ENCODE assay signal across 17 mouse cellular contexts in genomic region chr12:71983102-71983715, GRCm38 (mm10).
DNase-seq lines count a peak whose midpoint lies in the region; ATAC-seq and TF ChIP-seq lines count a peak whose summit lies in the region.
"Had no signal": no experiment of that assay in that cellular context is flagged by ENCODE, and none has a peak within 500 bp of the region (broad histone marks: within the 10 kb centered on the region; RNA-seq: fewer than 3 reads in every experiment).

No protein-coding gene starts in this region.

- H3K27ac ChIP-seq in heart, embryonic 10.5 days, result peak overlapping the region; percentile 60; the same call in 1 of the 2 replicates
- H3K27ac ChIP-seq in heart, embryonic 12.5 days (ENCODE audit: poor library complexity, severe bottlenecking), result peak overlapping the region; percentile 69
- H3K27ac ChIP-seq in stomach, postnatal 0 days (replicated peaks), result no peak overlapping the region
- H3K27ac ChIP-seq: hindbrain, embryonic 14.5 days; intestine, embryonic 15.5 days; limb, embryonic 10.5 days; midbrain, embryonic 15.5 days had no signal

- H3K4me3 ChIP-seq in heart, embryonic 10.5 days, result no peak overlapping the region
- H3K4me3 ChIP-seq in heart, embryonic 12.5 days, result no peak overlapping the region
- no peak overlapping the region for H3K4me3 ChIP-seq in stomach, postnatal 0 days (ENCODE audit: low read depth, low read length)
- H3K4me3 ChIP-seq: intestine, embryonic 15.5 days; limb, embryonic 10.5 days; midbrain, embryonic 15.5 days had no signal

- DNase-seq in heart, embryonic 10.5 days (ENCODE audit: low spot score), result no peak
- no peak for DNase-seq in heart, adult 9 months (ENCODE audit: low spot score in 2 of 2)
- DNase-seq in urinary bladder, postnatal 14 days (ENCODE audit: low spot score), result peak; percentile 49
- DNase-seq in urinary bladder, postnatal 10 days (ENCODE audit: low spot score), result no peak
- no peak for DNase-seq in stomach, postnatal 0 days (ENCODE audit: low spot score)
- DNase-seq in adrenal gland, postnatal 14 days, result no peak
- DNase-seq: cerebellum, adult 9-11 months; layer of hippocampus, postnatal 36 days; right cerebral cortex, postnatal 25 days; thymus, postnatal 25 days had no signal

- no peak overlapping the region for H3K9ac ChIP-seq in heart, embryonic 12.5 days
- no peak overlapping the region for H3K9ac ChIP-seq in stomach, postnatal 0 days (ENCODE audit: low read length)
- H3K9ac ChIP-seq: hindbrain, embryonic 14.5 days; intestine, embryonic 15.5 days; midbrain, embryonic 15.5 days had no signal

- no peak for TF ChIP-seq EP300 in stomach, postnatal 0 days (optimal IDR thresholded peaks at IDR 0.05)

- peaks cover 56% of the 10 kb centered on the region for H3K4me1 ChIP-seq in heart, embryonic 10.5 days
- H3K4me1 ChIP-seq in heart, embryonic 12.5 days (replicated peaks), result peaks cover 62% of the 10 kb centered on the region
- no peaks in the 10 kb centered on the region for H3K4me1 ChIP-seq in stomach, postnatal 0 days (replicated peaks; ENCODE audit: control insufficient read depth, insufficient read depth)
- H3K4me1 ChIP-seq: intestine, embryonic 15.5 days; midbrain, embryonic 15.5 days had no signal

- no peak for TF ChIP-seq CTCF in stomach, postnatal 0 days (IDR thresholded peaks at IDR 0.05; ENCODE audit: low read depth)

- ATAC-seq in heart, embryonic 12.5 days (ENCODE audit: insufficient number of reproducible peaks, low FRiP score), result peak; percentile 50
- ATAC-seq in stomach, postnatal 0 days (ENCODE audit: low FRiP score, low TSS enrichment), result peak; percentile 65; the same call in 1 of the 2 replicates
- ATAC-seq: intestine, embryonic 15.5 days; midbrain, embryonic 15.5 days had no signal

- H3K9me3 ChIP-seq in heart, embryonic 10.5 days, result no peaks in the 10 kb centered on the region
- H3K9me3 ChIP-seq in heart, embryonic 12.5 days (replicated peaks), result no peaks in the 10 kb centered on the region
- no peaks in the 10 kb centered on the region for H3K9me3 ChIP-seq in stomach, postnatal 0 days (ENCODE audit: control insufficient read depth, low read length)
- H3K9me3 ChIP-seq: intestine, embryonic 15.5 days; limb, embryonic 10.5 days; megakaryocyte, embryonic 14.5 days; midbrain, embryonic 15.5 days had no signal

- 39% methylated on average over 10 of the region's 10 CpGs for WGBS in heart, embryonic 10.5 days
- WGBS in heart, embryonic 12.5 days, result 34% methylated on average over 10 of the region's 10 CpGs
- WGBS in stomach, postnatal 0 days, result 68% methylated on average over 10 of the region's 10 CpGs

- no peaks in the 10 kb centered on the region for H3K27me3 ChIP-seq in heart, embryonic 10.5 days (ENCODE audit: insufficient read depth, poor library complexity, severe bottlenecking)
- H3K27me3 ChIP-seq in heart, embryonic 12.5 days (replicated peaks), result no peaks in the 10 kb centered on the region
- no peaks in the 10 kb centered on the region for H3K27me3 ChIP-seq in stomach, postnatal 0 days (ENCODE audit: control insufficient read depth, insufficient read depth, low read length)
- H3K27me3 ChIP-seq: intestine, embryonic 15.5 days; megakaryocyte, embryonic 14.5 days; midbrain, embryonic 15.5 days had no signal

- H3K4me2 ChIP-seq in heart, embryonic 12.5 days, result no peak overlapping the region
- H3K4me2 ChIP-seq in stomach, postnatal 0 days (replicated peaks; ENCODE audit: low read depth), result no peak overlapping the region
- H3K4me2 ChIP-seq: hindbrain, embryonic 14.5 days; intestine, embryonic 15.5 days; liver, embryonic 11.5 days; midbrain, embryonic 15.5 days had no signal

- peaks cover 79% of the 10 kb centered on the region for H3K36me3 ChIP-seq in heart, embryonic 10.5 days
- peaks cover 72% of the 10 kb centered on the region for H3K36me3 ChIP-seq in heart, embryonic 12.5 days
- peaks cover 21% of the 10 kb centered on the region for H3K36me3 ChIP-seq in stomach, postnatal 0 days (ENCODE audit: control insufficient read depth, insufficient read depth, low read length)
